ENCODE assay signal across 19 mouse cellular contexts in genomic region chr2:146009596-146010349, GRCm38 (mm10).
DNase-seq lines count a peak whose midpoint lies in the region; ATAC-seq lines count a peak whose summit lies in the region.
"Had no signal": no experiment of that assay in that cellular context is flagged by ENCODE, and none has a peak within 500 bp of the region (broad histone marks: within the 10 kb centered on the region; RNA-seq: fewer than 3 reads in every experiment).

No protein-coding gene starts in this region.

- H3K4me3 ChIP-seq in heart, embryonic 13.5 days, result no peak overlapping the region
- H3K4me3 ChIP-seq: embryonic facial prominence, embryonic 12.5 days; liver, embryonic 13.5 days; midbrain, embryonic 12.5 days had no signal

- H3K9me3 ChIP-seq in heart, embryonic 13.5 days, result no peaks in the 10 kb centered on the region
- H3K9me3 ChIP-seq: embryonic facial prominence, embryonic 12.5 days; liver, embryonic 13.5 days; midbrain, embryonic 12.5 days had no signal

- no peak overlapping the region for H3K4me2 ChIP-seq in heart, embryonic 13.5 days
- H3K4me2 ChIP-seq: embryonic facial prominence, embryonic 12.5 days; liver, embryonic 13.5 days; midbrain, embryonic 12.5 days had no signal

- ATAC-seq in heart, embryonic 13.5 days (ENCODE audit: extremely low read depth, insufficient number of reproducible peaks, low FRiP score, low TSS enrichment), result 0 out of 2 replicates have a peak, but pooled peaks have one; percentile 58
- peak; percentile 48 for ATAC-seq in megakaryocyte, adult 5-6 weeks (ENCODE audit: poor library complexity, severe bottlenecking)
- ATAC-seq: forebrain, postnatal 0 days; lung, postnatal 0 days had no signal

- peak; percentile 21 to 68 for DNase-seq in adrenal gland, adult (ENCODE audit: inconsistent age in 2 of 2, low spot score in 1 of 2)
- DNase-seq in adrenal gland, postnatal 4 days (ENCODE audit: low spot score in 2 of 2), result no peak
- DNase-seq in heart, postnatal 4 days, result no peak
- DNase-seq in adrenal gland, postnatal 10 days, result peak; percentile 27
- DNase-seq in layer of hippocampus, adult 11-12 months (ENCODE audit: low spot score), result no peak
- no peak for DNase-seq in left cerebral cortex, adult 11 months (ENCODE audit: low spot score)
- DNase-seq: cerebellum, adult 11 months; cerebellum, postnatal 25 days; forebrain, postnatal 0 days; heart, adult 18-20 months; heart, postnatal 10 days; kidney, adult 8-10 months; kidney, postnatal 36 days; liver, embryonic 13.5 days had no signal

- H3K36me3 ChIP-seq in heart, embryonic 13.5 days, result no peaks in the 10 kb centered on the region
- H3K36me3 ChIP-seq: embryonic facial prominence, embryonic 12.5 days; liver, embryonic 13.5 days; midbrain, embryonic 12.5 days had no signal

- WGBS in heart, embryonic 13.5 days, result 43% methylated on average over 2 of the region's 2 CpGs

- no peak overlapping the region for H3K27ac ChIP-seq in heart, embryonic 13.5 days (replicated peaks)
- H3K27ac ChIP-seq: embryonic facial prominence, embryonic 12.5 days; liver, embryonic 13.5 days; midbrain, embryonic 12.5 days had no signal

- H3K27me3 ChIP-seq in heart, embryonic 13.5 days (replicated peaks), result no peaks in the 10 kb centered on the region
- H3K27me3 ChIP-seq: embryonic facial prominence, embryonic 12.5 days; liver, embryonic 13.5 days; midbrain, embryonic 12.5 days had no signal

- peaks cover 7% of the 10 kb centered on the region; the same call in 1 of the 2 replicates for H3K4me1 ChIP-seq in heart, embryonic 13.5 days
- H3K4me1 ChIP-seq: embryonic facial prominence, embryonic 12.5 days had no signal

- no peak overlapping the region for H3K9ac ChIP-seq in heart, embryonic 13.5 days
- H3K9ac ChIP-seq: embryonic facial prominence, embryonic 12.5 days; forebrain, postnatal 0 days; liver, embryonic 13.5 days; midbrain, embryonic 12.5 days had no signal

Comparison
In these comparisons a context has a peak if more than half of its experiments do, and no peak if none do; other contexts are left out.
1. DNase-seq: peak in adrenal gland, adult (2 of 2) and adrenal gland, postnatal 10 days (single experiment); none in adrenal gland, postnatal 4 days (0 of 2), heart, postnatal 4 days (single experiment), layer of hippocampus, adult 11-12 months (single experiment) and left cerebral cortex, adult 11 months (single experiment).